Mouse (Mus musculus): ENCODE measurements around the gene Mmp23.

GRCm38 (mm10) chr4:155603801-155604200 lies 49.4 kb downstream of the Mmp23 start:
- TF ChIP-seq POLR2A (IDR thresholded peaks at IDR 0.05; ENCODE audit: low read depth, low read length) (no peak), CTCF (conservative IDR thresholded peaks at IDR 0.05; ENCODE audit: insufficient read depth, insufficient read length, low read depth, low read length) (no peak)
